9 mouse cellular contexts compared by ENCODE assay signal in the genomic region with DNA sequence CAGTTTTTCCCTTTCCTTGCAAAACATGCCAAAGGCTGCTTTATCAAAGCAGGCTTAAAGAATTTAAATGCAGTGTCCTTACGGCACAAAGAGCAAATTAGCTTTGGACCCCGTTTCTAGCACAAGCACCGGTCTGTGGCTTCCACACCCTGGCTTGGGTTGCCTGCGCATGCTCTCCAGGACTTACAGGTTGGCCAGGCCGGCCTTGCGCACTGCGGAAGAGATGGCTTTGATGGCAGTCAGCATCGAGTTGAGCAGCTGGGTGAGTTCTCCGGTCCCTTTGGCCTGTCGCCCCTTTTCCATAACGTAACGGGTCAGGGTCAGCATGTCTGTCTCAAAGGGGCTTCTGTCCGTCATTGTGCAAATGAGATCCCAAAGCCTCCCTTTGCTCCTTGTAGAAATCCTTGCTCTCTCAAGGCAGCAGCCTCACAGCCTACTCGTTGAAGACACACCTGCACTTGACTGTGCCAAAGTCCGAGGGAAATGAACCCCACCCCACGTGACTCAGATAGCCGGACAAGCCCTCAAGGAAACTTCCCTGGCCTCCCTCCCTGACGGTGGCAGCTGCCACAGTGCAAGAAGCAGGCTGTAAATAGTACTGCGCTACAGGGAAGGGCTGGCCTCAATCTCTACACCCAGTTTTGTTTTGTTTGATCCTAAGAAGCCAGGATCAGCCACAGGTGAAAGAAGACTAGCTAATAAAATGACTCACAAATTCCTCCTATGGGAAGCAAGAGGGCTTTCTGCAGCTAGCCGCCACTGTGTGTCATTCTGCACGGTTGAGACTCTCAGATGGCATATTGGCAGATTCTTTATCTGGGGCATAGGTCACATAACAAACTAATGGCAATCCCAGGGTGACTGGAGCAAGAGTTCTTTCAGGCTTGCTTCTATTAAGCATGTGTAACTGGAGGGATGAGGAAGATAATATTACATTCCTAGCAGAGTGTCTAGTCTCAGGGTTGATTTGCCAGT. TPM values are rescaled to one million over a fixed set of nuclear protein-coding genes. Genes with fewer than 3 reads are reported as not detected.
A peak's percentile ranks its signal among the peaks of the same experiment; 100 is the strongest.
DNase-seq lines count a peak whose midpoint lies in the region; ATAC-seq and TF ChIP-seq lines count a peak whose summit lies in the region.
"Had no signal": no experiment of that assay in that cellular context is flagged by ENCODE, and none has a peak within 500 bp of the region (broad histone marks: within the 10 kb centered on the region; RNA-seq: fewer than 3 reads in every experiment).

A gene (minus strand): TSS at position 482 of the 975 bp plus-strand sequence.

- H3K79me2 ChIP-seq in MEL (ENCODE audit: control insufficient read depth, insufficient read depth, low read length, poor library complexity) = no peaks in the 10 kb centered on the region

- H3K9ac ChIP-seq in MEL (ENCODE audit: control insufficient read depth, low read depth, low read length, poor library complexity, severe bottlenecking) = peak within 1 kb of the TSS; percentile 67
- H3K9ac ChIP-seq in intestine, postnatal 0 days (ENCODE audit: low read depth, low read length) = peak within 1 kb of the TSS; percentile 48; the same call in 1 of the 2 replicates
- no peak within 1 kb of the TSS for H3K9ac ChIP-seq in forebrain, embryonic 12.5 days
- H3K9ac ChIP-seq: embryonic facial prominence, embryonic 15.5 days; hindbrain, embryonic 12.5 days had no signal

- DNase-seq in MEL (ENCODE audit: low read depth, low spot score) = peak; percentile 57
- peak; percentile 77 for DNase-seq in gastrocnemius, adult 18-20 months (ENCODE audit: low spot score)
- DNase-seq in lung, postnatal 4 days = peak; percentile 23 to 47
- no peak for DNase-seq in ovary, postnatal 14 days (ENCODE audit: low spot score)
- no peak for DNase-seq in cerebellum, adult 11 months

- H3K4me1 ChIP-seq in MEL (ENCODE audit: control insufficient read depth in 1 of 2, insufficient read depth in 2 of 2, low read length in 2 of 2) = peaks cover 2 to 25% of the 10 kb centered on the region in 2 experiments; a peak in 3 of 4 replicates
- no peaks in the 10 kb centered on the region for H3K4me1 ChIP-seq in intestine, postnatal 0 days (replicated peaks; ENCODE audit: control insufficient read depth, insufficient read depth, low read length)
- H3K4me1 ChIP-seq in forebrain, embryonic 12.5 days = peaks cover 2% of the 10 kb centered on the region; the same call in 1 of the 2 replicates
- H3K4me1 ChIP-seq: embryonic facial prominence, embryonic 15.5 days; hindbrain, embryonic 12.5 days had no signal

- no peak; a peak in 1 of 4 replicates for TF ChIP-seq POLR2A in MEL (IDR thresholded peaks at IDR 0.05; ENCODE audit: control insufficient read depth in 1 of 2, insufficient read depth in 1 of 2, low read depth in 1 of 2, low read length in 2 of 2, poor library complexity in 1 of 2)

- no peak for TF ChIP-seq CTCF in MEL (IDR thresholded peaks at IDR 0.05 in 2 of 3, conservative IDR thresholded peaks at IDR 0.05 in 1 of 3; ENCODE audit: control insufficient read depth in 1 of 3, insufficient read depth in 1 of 3, low read depth in 2 of 3, low read length in 3 of 3, poor library complexity in 1 of 3, severe bottlenecking in 1 of 3)
- peak; percentile 5; the same call in 1 of the 2 replicates for TF ChIP-seq CTCF in intestine, postnatal 0 days (IDR thresholded peaks at IDR 0.05; ENCODE audit: low read depth)

- H3K4me2 ChIP-seq in intestine, postnatal 0 days (replicated peaks; ENCODE audit: low read depth) = peak within 1 kb of the TSS; percentile 71
- no peak within 1 kb of the TSS for H3K4me2 ChIP-seq in forebrain, embryonic 12.5 days
- H3K4me2 ChIP-seq: embryonic facial prominence, embryonic 15.5 days; hindbrain, embryonic 12.5 days had no signal

- no peak for TF ChIP-seq RAD21 in MEL (IDR thresholded peaks at IDR 0.05; ENCODE audit: low read depth, low read length)

- peaks cover 0 to 21% of the 10 kb centered on the region in 2 experiments; a peak in 2 of 4 replicates for H3K36me3 ChIP-seq in MEL (ENCODE audit: control insufficient read depth in 1 of 2, insufficient read depth in 2 of 2, low read length in 2 of 2)
- peaks cover 16% of the 10 kb centered on the region; the same call in 1 of the 2 replicates for H3K36me3 ChIP-seq in intestine, postnatal 0 days (ENCODE audit: control insufficient read depth, insufficient read depth)
- no peaks in the 10 kb centered on the region for H3K36me3 ChIP-seq in forebrain, embryonic 12.5 days (replicated peaks)
- H3K36me3 ChIP-seq: embryonic facial prominence, embryonic 15.5 days; hindbrain, embryonic 12.5 days had no signal

- peak in 1 of 2 experiments; percentile 16; a peak in 1 of 4 replicates for TF ChIP-seq EP300 in MEL (IDR thresholded peaks at IDR 0.05; ENCODE audit: low read depth in 1 of 2, low read length in 2 of 2)

- peak; percentile 94 for ATAC-seq in intestine, postnatal 0 days
- no peak for ATAC-seq in forebrain, embryonic 12.5 days (ENCODE audit: low FRiP score)

- no peaks in the 10 kb centered on the region for H3K27me3 ChIP-seq in MEL (ENCODE audit: control insufficient read depth in 1 of 2, insufficient read depth in 2 of 2, low read length in 2 of 2)
- H3K27me3 ChIP-seq in intestine, postnatal 0 days (replicated peaks; ENCODE audit: control insufficient read depth, insufficient read depth, low read length) = no peaks in the 10 kb centered on the region
- no peaks in the 10 kb centered on the region for H3K27me3 ChIP-seq in forebrain, embryonic 12.5 days
- H3K27me3 ChIP-seq: embryonic facial prominence, embryonic 15.5 days; hindbrain, embryonic 12.5 days had no signal

- H3K9me3 ChIP-seq in MEL (replicated peaks; ENCODE audit: insufficient read depth, low read length) = no peaks in the 10 kb centered on the region
- H3K9me3 ChIP-seq in intestine, postnatal 0 days (ENCODE audit: control insufficient read depth) = no peaks in the 10 kb centered on the region
- no peaks in the 10 kb centered on the region for H3K9me3 ChIP-seq in forebrain, embryonic 12.5 days
- H3K9me3 ChIP-seq: embryonic facial prominence, embryonic 15.5 days; hindbrain, embryonic 12.5 days had no signal

- H3K4me3 ChIP-seq in MEL (ENCODE audit: control insufficient read depth in 1 of 2, insufficient read depth in 1 of 2, low read depth in 2 of 2, low read length in 2 of 2) = no peak within 1 kb of the TSS
- H3K4me3 ChIP-seq in intestine, postnatal 0 days (ENCODE audit: low read depth, low read length) = peak within 1 kb of the TSS; percentile 40
- no peak within 1 kb of the TSS for H3K4me3 ChIP-seq in forebrain, embryonic 12.5 days (replicated peaks)
- H3K4me3 ChIP-seq: embryonic facial prominence, embryonic 15.5 days; hindbrain, embryonic 12.5 days had no signal

- peak within 1 kb of the TSS; percentile 81 for H3K27ac ChIP-seq in MEL (ENCODE audit: control insufficient read depth, low read depth, low read length)
- peak within 1 kb of the TSS; percentile 95 for H3K27ac ChIP-seq in intestine, postnatal 0 days (ENCODE audit: low read depth, low read length)
- H3K27ac ChIP-seq in forebrain, embryonic 12.5 days = no peak within 1 kb of the TSS
- H3K27ac ChIP-seq: embryonic facial prominence, embryonic 15.5 days; hindbrain, embryonic 12.5 days had no signal

- 31% methylated on average over 21 of the region's 21 CpGs for WGBS in intestine, postnatal 0 days
- WGBS in forebrain, embryonic 12.5 days = 79% methylated on average over 21 of the region's 21 CpGs

TF ChIP-seq in MEL, 35 proteins besides CTCF, POLR2A, EP300 and RAD21:
- TF ChIP-seq USF1 (IDR thresholded peaks at IDR 0.05; ENCODE audit: low read depth, low read length) (peak; percentile 67; the same call in 1 of the 2 replicates), KAT2A (conservative IDR thresholded peaks at IDR 0.05; ENCODE audit: low read depth, low read length) (no peak), MAX (IDR thresholded peaks at IDR 0.05; ENCODE audit: low read length) (peak; percentile 38; the same call in 1 of the 2 replicates), MYB (IDR thresholded peaks at IDR 0.05; ENCODE audit: low read depth, low read length) (no peak)

RNA-seq across cellular contexts. Expression of the gene that starts here (rescaled TPM):
- total RNA-seq in MEL (2012; rRNA removed) = 4.7 and 10.3 TPM in 2 replicates
- 10 to 100 TPM in 1 of 2 experiments, not detected in 1; 10.8 TPM for polyA plus RNA-seq in MEL (2012; ENCODE audit: insufficient read depth in 1 of 2, insufficient read length in 2 of 2, low read depth in 1 of 2, low replicate concordance in 2 of 2, missing spikeins in 1 of 2)
- 10 to 100 TPM; 33.9 to 63.4 TPM for total RNA-seq in gastrocnemius, adult 18-20 months (2021)
- 474 and 501 TPM in 2 replicates for polyA plus RNA-seq in intestine, postnatal 0 days (2015; fragmentation: Nextera tagmentation; extraction: Ambion mirVana)
- not detected in 2 replicates for polyA plus RNA-seq in forebrain, embryonic 12.5 days (2016; fragmentation: Nextera tagmentation; extraction: Ambion mirVana)

Comparison
In these comparisons a context has a peak if more than half of its experiments do, and no peak if none do; other contexts are left out.
1. RNA of the gene that starts here (polyA plus RNA-seq): 474 to 501 TPM in intestine, postnatal 0 days; 10.8 TPM in MEL and not detected in forebrain, embryonic 12.5 days; every median in the first group is over 10 times any median in the second.
2. DNase-seq: peak in MEL (single experiment), gastrocnemius, adult 18-20 months (single experiment) and lung, postnatal 4 days (2 of 2); none in ovary, postnatal 14 days (single experiment) and cerebellum, adult 11 months (single experiment).